Mouse (Mus musculus) splenic B cell, adult 2 months (primary cell): ENCODE data around the gene Tusc2.

Source experiments
- DNase-seq: peaks from one replicate; pipeline ENCODE4 v3.0.0-alpha.2; 2011; ENCODE audit warnings: low read depth, low spot score
- H3K27me3 ChIP-seq: 2 replicates; pipeline ENCODE4 v1.6.1; 2012; ENCODE audit warnings: mild to moderate bottlenecking, low read length, moderate library complexity, mixed read lengths; ENCODE audit not compliant: control insufficient read depth, poor library complexity, insufficient read depth, severe bottlenecking
- H3K36me3 ChIP-seq: 2 replicates; pipeline ENCODE4 v1.6.1; 2012; ENCODE audit warnings: mild to moderate bottlenecking, low read length, moderate library complexity, mixed read lengths; ENCODE audit not compliant: control insufficient read depth, poor library complexity, insufficient read depth, severe bottlenecking

Tusc2 gene

GRCm38 (mm10) chr9:107601275-107601674 lies 38.2 kb downstream of the Tusc2 start:
- no peaks in the 10 kb centered on the region for H3K36me3 ChIP-seq
- H3K27me3 ChIP-seq = no peaks in the 10 kb centered on the region
- no peak for DNase-seq

GRCm38 (mm10) chr9:107602068-107602648 lies 39.1 kb downstream of the Tusc2 start:
- H3K27me3 ChIP-seq = no peaks in the 10 kb centered on the region
- DNase-seq = peak; percentile 93

DNA sequence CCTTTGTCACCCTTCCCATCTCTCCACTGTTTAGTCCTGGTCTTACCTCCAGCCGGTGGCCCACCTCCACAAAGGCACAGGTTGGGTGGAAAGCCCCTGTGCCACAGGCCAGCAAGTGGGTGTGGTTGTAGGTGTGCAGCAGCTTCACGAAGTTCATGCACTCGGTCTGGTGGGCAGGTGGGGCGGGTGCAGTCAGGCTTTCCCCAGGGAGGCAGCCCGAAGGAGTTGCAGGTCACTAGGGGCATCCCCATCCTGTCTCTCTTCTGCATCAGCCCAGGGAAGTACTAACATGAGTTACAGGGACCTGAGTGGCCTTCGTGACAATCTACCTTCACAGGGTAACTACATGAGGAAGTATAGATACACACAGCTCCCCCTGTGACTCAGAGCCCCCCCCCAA lies 40.2 kb downstream of the Tusc2 start:
- Histone ChIP-seq H3K36me3 (no peaks in the 10 kb centered on the region), H3K27me3 (no peaks in the 10 kb centered on the region)
- DNase-seq = peak; percentile 85

More at GRCm38 (mm10) chr9:107602068-107602648, 39.1 kb downstream of the Tusc2 start:
- H3K36me3 ChIP-seq = no peaks in the 10 kb centered on the region

DNA sequence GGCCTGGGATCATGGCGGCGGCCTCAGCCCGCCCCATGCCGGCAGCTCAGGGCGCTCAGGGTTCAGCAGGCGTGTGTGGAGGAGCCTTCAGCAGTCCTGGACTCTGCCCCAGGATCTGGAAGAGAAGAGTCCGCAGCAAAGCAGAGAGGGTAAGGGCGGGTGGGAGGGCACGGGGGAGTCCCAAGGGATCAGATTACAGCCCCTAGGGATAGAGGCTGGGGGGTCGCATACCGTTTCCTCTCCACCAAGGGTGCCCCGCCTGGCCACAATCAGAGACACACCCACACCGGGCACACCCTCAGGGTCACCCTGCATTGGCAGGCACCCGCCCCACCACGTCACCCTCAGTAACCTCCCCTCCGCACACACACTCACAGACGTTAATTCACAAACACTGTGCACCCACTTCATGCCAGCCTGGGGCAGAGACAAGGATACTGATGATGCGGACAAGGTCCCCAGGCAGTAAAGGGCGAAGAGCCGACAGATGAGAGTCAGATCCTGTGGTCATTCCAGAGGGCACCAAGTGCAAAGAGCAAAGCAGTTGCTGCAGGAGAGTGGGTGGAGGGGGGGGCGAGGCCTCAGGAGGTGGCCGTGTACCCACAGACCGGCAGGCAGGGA lies 42.1 kb downstream of the Tusc2 start:
- H3K27me3 ChIP-seq = no peaks in the 10 kb centered on the region
- no peaks in the 10 kb centered on the region for H3K36me3 ChIP-seq
- no peak for DNase-seq

DNA sequence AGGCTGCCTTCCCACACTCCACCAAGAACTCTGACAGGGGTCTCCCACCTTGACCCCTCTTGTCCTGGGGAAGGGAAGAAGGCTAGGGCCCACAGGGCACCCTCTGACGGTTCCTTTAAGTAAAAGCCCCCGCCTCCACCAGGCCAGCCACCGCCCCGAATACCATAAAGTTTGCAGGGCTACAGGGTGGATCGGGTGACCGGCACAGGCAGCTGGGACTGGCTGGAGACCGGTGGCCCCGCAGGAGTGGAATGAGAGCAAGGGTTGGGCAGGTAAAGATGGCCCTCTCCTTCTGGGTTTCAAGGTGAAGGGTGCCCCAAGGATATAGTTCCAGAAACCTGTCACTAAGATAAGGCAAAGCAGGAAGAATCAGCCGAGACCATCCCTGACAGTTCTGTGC lies 43.5 kb downstream of the Tusc2 start:
- Histone ChIP-seq H3K36me3 (no peaks in the 10 kb centered on the region), H3K27me3 (no peaks in the 10 kb centered on the region)
- DNase-seq = no peak

DNA sequence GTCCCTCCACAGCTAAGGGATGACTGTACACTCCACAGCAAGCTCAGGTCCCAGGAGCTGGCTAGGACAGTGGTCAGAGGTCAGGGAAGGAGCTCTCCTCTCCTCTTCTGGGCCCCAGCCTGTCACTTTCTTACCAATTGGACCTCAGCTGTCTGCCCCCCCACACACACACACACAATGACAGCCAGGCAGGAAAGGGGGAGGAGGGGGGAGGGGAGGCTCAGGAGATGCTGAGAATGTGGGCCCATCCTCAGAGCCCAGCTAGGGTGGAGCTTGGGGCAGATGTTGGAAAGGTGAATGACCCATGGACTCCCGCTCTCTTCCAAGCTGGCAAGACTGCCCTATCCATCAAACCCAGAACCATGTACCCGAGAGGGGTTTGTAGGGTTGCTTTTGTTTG lies 44.0 kb downstream of the Tusc2 start:
- no peaks in the 10 kb centered on the region for H3K36me3 ChIP-seq
- H3K27me3 ChIP-seq = no peaks in the 10 kb centered on the region
- no peak for DNase-seq

- H3K27me3 ChIP-seq = no peaks in the 10 kb centered on the region
- DNase-seq = no peak
Measured at GRCm38 (mm10) chr9:107607653-107608245, 44.7 kb downstream of the Tusc2 start.

GRCm38 (mm10) chr9:107608741-107609432 lies 45.8 kb downstream of the Tusc2 start, which contains the start of gene Sema3b:
TSS of gene Sema3b (minus strand) at chr9:107609229.
- Histone ChIP-seq H3K27me3 (no peaks in the 10 kb centered on the region), H3K36me3 (no peaks in the 10 kb centered on the region)
- DNase-seq = no peak

More at GRCm38 (mm10) chr9:107607653-107608245, 44.7 kb downstream of the Tusc2 start:
- no peaks in the 10 kb centered on the region for H3K36me3 ChIP-seq

DNA sequence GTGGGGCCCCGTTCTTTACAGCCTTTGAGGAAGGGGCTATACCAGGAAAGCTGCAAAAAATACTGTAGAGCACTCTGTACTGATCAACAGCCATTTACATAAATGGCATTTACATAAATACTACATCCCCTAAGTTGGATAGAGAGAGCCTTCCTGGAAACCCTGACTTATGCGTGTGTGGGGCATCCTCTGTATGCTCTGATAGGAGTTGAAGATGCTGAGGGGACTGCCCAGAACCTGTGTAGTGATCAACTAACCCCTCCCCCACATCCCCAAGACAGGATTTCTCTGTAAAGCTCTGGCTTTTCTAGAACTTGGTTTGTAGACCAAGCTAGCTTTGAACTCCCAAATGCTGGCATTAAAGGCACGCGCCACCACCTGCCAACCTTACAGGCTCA lies 46.4 kb downstream of the Tusc2 start:
- Histone ChIP-seq H3K36me3 (peaks cover 4% of the 10 kb centered on the region; the same call in 1 of the 2 replicates), H3K27me3 (no peaks in the 10 kb centered on the region)
- no peak for DNase-seq

- H3K27me3 ChIP-seq = no peaks in the 10 kb centered on the region
- H3K36me3 ChIP-seq = peaks cover 15% of the 10 kb centered on the region
- DNase-seq = no peak
Measured at GRCm38 (mm10) chr9:107611456-107612190, 48.6 kb downstream of the Tusc2 start.

- no peaks in the 10 kb centered on the region for H3K27me3 ChIP-seq
- peak; percentile 98 for DNase-seq
Measured at GRCm38 (mm10) chr9:107612191-107612944, 49.3 kb downstream of the Tusc2 start.

GRCm38 (mm10) chr9:107612945-107613569 lies 50.0 kb downstream of the Tusc2 start:
- Histone ChIP-seq H3K27me3 (no peaks in the 10 kb centered on the region), H3K36me3 (peaks cover 19% of the 10 kb centered on the region)
- no peak for DNase-seq

More at GRCm38 (mm10) chr9:107612191-107612944, 49.3 kb downstream of the Tusc2 start:
- peaks cover 15% of the 10 kb centered on the region for H3K36me3 ChIP-seq

DNA sequence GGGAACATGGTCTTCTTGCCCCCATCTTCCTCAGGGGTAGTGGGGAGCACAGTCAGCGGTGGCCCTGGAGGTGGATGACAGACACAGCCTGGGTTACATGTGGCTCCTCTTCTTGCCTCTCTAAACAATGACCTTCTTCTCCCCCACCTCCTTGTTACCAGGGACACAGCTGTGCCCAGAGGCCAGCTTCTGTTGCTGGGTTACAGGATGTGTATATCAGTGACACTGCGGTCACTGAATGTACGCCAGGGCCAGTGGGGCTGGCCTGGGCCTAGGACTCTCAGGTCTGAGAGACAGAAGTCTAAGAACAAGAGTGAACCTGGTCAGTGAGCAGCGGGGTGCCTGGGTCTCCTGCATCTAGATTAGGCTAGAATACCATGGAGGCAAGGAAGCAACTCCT lies 52.0 kb downstream of the Tusc2 start:
- H3K36me3 ChIP-seq = peaks cover 24% of the 10 kb centered on the region
- H3K27me3 ChIP-seq = no peaks in the 10 kb centered on the region
- no peak for DNase-seq
